Mouse (Mus musculus): ENCODE results near the gene Mrpl20.
"Not testable (repeated sequence)": the region's sequence is repeated elsewhere in the genome, so short reads cannot be mapped to it uniquely, and the experiment has no call there.

The Mrpl20 gene

GRCm38 (mm10) chr4:155784081-155784701 is 18.5 kb upstream of the Mrpl20 start:
- DNase-seq, result peak; percentile 85 to 87

- no peak for DNase-seq
Observed at GRCm38 (mm10) chr4:155785246-155785645, 17.4 kb upstream of the Mrpl20 start.

- DNase-seq, result no peak
Observed at GRCm38 (mm10) chr4:155785819-155786218, 16.9 kb upstream of the Mrpl20 start, which contains the start of gene Tmem88b. Tmem88b (minus strand) TSS chr4:155785874.

- no peak for DNase-seq
Observed at GRCm38 (mm10) chr4:155788300-155788699, 14.4 kb upstream of the Mrpl20 start.

GRCm38 (mm10) chr4:155788833-155789232 is 13.8 kb upstream of the Mrpl20 start:
- DNase-seq, result not testable (repeated sequence)

GRCm38 (mm10) chr4:155790021-155790489 is 12.6 kb upstream of the Mrpl20 start, which contains the start of gene Ankrd65:
Ankrd65 (plus strand) TSS chr4:155790439.
- no peak for DNase-seq

GRCm38 (mm10) chr4:155790650-155791161 is 12.0 kb upstream of the Mrpl20 start:
- peak in 1 of 2 experiments; percentile 69 for DNase-seq

- no peak for DNase-seq
Observed at GRCm38 (mm10) chr4:155791240-155791933, 11.3 kb upstream of the Mrpl20 start.

- no peak for DNase-seq
Observed at GRCm38 (mm10) chr4:155793730-155794129, 8.9 kb upstream of the Mrpl20 start.

- DNase-seq, result no peak
Observed at GRCm38 (mm10) chr4:155802075-155802474, 603 bp upstream of the Mrpl20 start.

GRCm38 (mm10) chr4:155803340-155804041 is 813 bp downstream of the Mrpl20 start:
- DNase-seq, result peak; percentile 93 to 95

- no peak for DNase-seq
Observed at GRCm38 (mm10) chr4:155807841-155808240, 5.2 kb downstream of the Mrpl20 start.

GRCm38 (mm10) chr4:155811929-155812664 is 9.4 kb downstream of the Mrpl20 start, which contains the start of gene Ccnl2:
Ccnl2 (plus strand) TSS chr4:155812489.
- peak; percentile 92 to 94 for DNase-seq

GRCm38 (mm10) chr4:155812665-155813181 is 10.0 kb downstream of the Mrpl20 start:
- no peak for DNase-seq

GRCm38 (mm10) chr4:155817533-155817932 is 14.9 kb downstream of the Mrpl20 start:
- DNase-seq, result no peak

GRCm38 (mm10) chr4:155821025-155821424 is 18.3 kb downstream of the Mrpl20 start:
- DNase-seq, result no peak

- no peak for DNase-seq
Observed at GRCm38 (mm10) chr4:155823443-155823842, 20.8 kb downstream of the Mrpl20 start.

GRCm38 (mm10) chr4:155829866-155830265 is 27.2 kb downstream of the Mrpl20 start:
- no peak for DNase-seq

- DNase-seq, result no peak
Observed at GRCm38 (mm10) chr4:155830596-155830995, 27.9 kb downstream of the Mrpl20 start.

GRCm38 (mm10) chr4:155831205-155831766 is 28.6 kb downstream of the Mrpl20 start, which contains the start of gene Aurkaip1:
Aurkaip1 (plus strand) TSS chr4:155831272.
- DNase-seq, result peak; percentile 91 to 95

- DNase-seq, result peak in 1 of 2 experiments; percentile 50
Observed at GRCm38 (mm10) chr4:155831831-155832230, 29.2 kb downstream of the Mrpl20 start.

- no peak for DNase-seq
Observed at GRCm38 (mm10) chr4:155832321-155832720, 29.6 kb downstream of the Mrpl20 start.

Measured in kidney, adult 8-10 months (tissue).